Mouse (Mus musculus) small intestine, adult 2 months (tissue): ENCODE data around the gene Spaca7. TPM values are rescaled to one million over a fixed set of nuclear protein-coding genes. Genes with fewer than 3 reads are reported as not detected.
"Not testable (repeated sequence)": the region's sequence is repeated elsewhere in the genome, so short reads cannot be mapped to it uniquely, and the experiment has no call there.

ENCODE experiments used
- H3K27ac ChIP-seq: fragments of 200-500 bp; 2 replicates; pipeline ENCODE4 v1.5.1; 2012; ENCODE audit warnings: low read depth, low read length, control low read depth, inconsistent platforms; ENCODE audit not compliant: insufficient read depth
- H3K27me3 ChIP-seq: fragments of 200-500 bp; 2 replicates; pipeline ENCODE4 v1.6.1; 2012; ENCODE audit warnings: mild to moderate bottlenecking, moderate library complexity, low read length, inconsistent platforms; ENCODE audit not compliant: control insufficient read depth, insufficient read depth
- H3K36me3 ChIP-seq: fragments of 200-500 bp; 2 replicates; pipeline ENCODE4 v1.6.1; 2012; ENCODE audit warnings: mild to moderate bottlenecking, low read length, control low read depth, inconsistent platforms; ENCODE audit not compliant: control insufficient read depth, insufficient read depth
- H3K4me1 ChIP-seq: fragments of 200-500 bp; 2 replicates; pipeline ENCODE4 v1.6.1; 2012; ENCODE audit warnings: low read length, inconsistent platforms, mixed read lengths; ENCODE audit not compliant: control insufficient read depth, insufficient read depth, insufficient read length
- H3K4me3 ChIP-seq: fragments of 200-500 bp; 2 replicates; pipeline ENCODE4 v1.5.1; 2012; ENCODE audit warnings: low read depth, mild to moderate bottlenecking, control low read depth, inconsistent platforms, low read length, moderate library complexity
- CTCF ChIP-seq: fragments of 200-500 bp; IDR thresholded peaks from 2 replicates; pipeline ENCODE4 v1.5.1; 2012; ENCODE audit warnings: low read depth, mild to moderate bottlenecking, control low read depth, inconsistent platforms, low read length, moderate library complexity, mixed read lengths; ENCODE audit not compliant: insufficient replicate concordance, insufficient read length; ENCODE audit errors: extremely low read depth
- POLR2A ChIP-seq: fragments of 200-500 bp; IDR thresholded peaks from 2 replicates; pipeline ENCODE4 v1.6.1; 2012; ENCODE audit warnings: low read depth, mild to moderate bottlenecking, control low read depth, inconsistent platforms, low read length, moderate library complexity
- WGBS: fragments of 180-500 bp; shearing (Covaris S2); methylation state at CpG from one replicate; pipeline ENCODE4 v1.1.7; 2018; 5-methylcytosine and 5-hydroxymethylcytosine counted together
- polyA plus RNA-seq: library from polyadenylated mRNA; depleted of rRNA; stranded (reverse); fragments of >200 nt; gene quantifications from 2 replicates; pipeline ENCODE4 v1.2.3, GENCODE M21; 2012

Spaca7 gene
- polyA plus RNA-seq, 1 experiment = not detected

GRCm38 (mm10) chr8:12565488-12565887 lies 7.3 kb upstream of the Spaca7 start:
- no peak for TF ChIP-seq POLR2A
- TF ChIP-seq CTCF = no peak
- Histone ChIP-seq H3K4me1 (no peaks in the 10 kb centered on the region), H3K4me3 (no peak overlapping the region), H3K27me3 (no peaks in the 10 kb centered on the region), H3K27ac (no peak overlapping the region), H3K36me3 (no peaks in the 10 kb centered on the region)
- 77% methylated on average over 10 of the region's 10 CpGs for WGBS

- H3K4me3 ChIP-seq = no peak overlapping the region
- no peaks in the 10 kb centered on the region for H3K4me1 ChIP-seq
- H3K27ac ChIP-seq = no peak overlapping the region
- no peaks in the 10 kb centered on the region for H3K27me3 ChIP-seq
- TF ChIP-seq POLR2A = no peak
- TF ChIP-seq CTCF = no peak
- WGBS = 46% methylated on average over 7 of the region's 7 CpGs
- H3K36me3 ChIP-seq = no peaks in the 10 kb centered on the region
Measured at GRCm38 (mm10) chr8:12566509-12566908, 6.3 kb upstream of the Spaca7 start.

- Histone ChIP-seq H3K27ac (no peak overlapping the region), H3K4me1 (peaks cover 2% of the 10 kb centered on the region; the same call in 1 of the 2 replicates), H3K4me3 (no peak overlapping the region), H3K36me3 (no peaks in the 10 kb centered on the region), H3K27me3 (peaks cover 9% of the 10 kb centered on the region)
- WGBS = 74% methylated on average over 5 of the region's 5 CpGs
- no peak for TF ChIP-seq POLR2A
- no peak for TF ChIP-seq CTCF
Measured at GRCm38 (mm10) chr8:12576003-12576402, 3.2 kb downstream of the Spaca7 start.

GRCm38 (mm10) chr8:12576739-12577138 lies 3.9 kb downstream of the Spaca7 start:
- H3K27me3 ChIP-seq = peaks cover 8% of the 10 kb centered on the region
- peaks cover 2% of the 10 kb centered on the region; the same call in 1 of the 2 replicates for H3K4me1 ChIP-seq
- WGBS = 54% methylated on average over 6 of the region's 6 CpGs
- no peak overlapping the region for H3K4me3 ChIP-seq
- no peaks in the 10 kb centered on the region for H3K36me3 ChIP-seq
- no peak for TF ChIP-seq CTCF
- no peak for TF ChIP-seq POLR2A
- H3K27ac ChIP-seq = no peak overlapping the region

GRCm38 (mm10) chr8:12579339-12579999 lies 6.6 kb downstream of the Spaca7 start:
- WGBS = 76% methylated on average over 19 of the region's 19 CpGs
- not testable (repeated sequence) for H3K36me3 ChIP-seq, H3K4me3 ChIP-seq, H3K27me3 ChIP-seq, H3K4me1 ChIP-seq, H3K27ac ChIP-seq

GRCm38 (mm10) chr8:12583785-12584184 lies 11.0 kb downstream of the Spaca7 start:
- WGBS = 75% methylated on average over 5 of the region's 5 CpGs
- Histone ChIP-seq H3K4me3 (no peak overlapping the region), H3K4me1 (no peaks in the 10 kb centered on the region), H3K27ac (no peak overlapping the region), H3K36me3 (no peaks in the 10 kb centered on the region), H3K27me3 (no peaks in the 10 kb centered on the region)
- no peak for TF ChIP-seq CTCF
- no peak for TF ChIP-seq POLR2A

GRCm38 (mm10) chr8:12607223-12607622 lies 34.4 kb downstream of the Spaca7 start:
- Histone ChIP-seq H3K4me3 (no peak overlapping the region), H3K27ac (no peak overlapping the region), H3K36me3 (no peaks in the 10 kb centered on the region), H3K27me3 (no peaks in the 10 kb centered on the region), H3K4me1 (no peaks in the 10 kb centered on the region)
- TF ChIP-seq POLR2A (no peak), CTCF (peak; percentile 80)
- 22% methylated on average over 6 of the region's 6 CpGs for WGBS
